Mouse (Mus musculus) lung, postnatal 0 days (tissue): ENCODE measurements around the gene Fzd7.

ENCODE experiments used
- CTCF ChIP-seq: IDR thresholded peaks from 2 replicates; pipeline ENCODE4 v1.5.1; 2016; ENCODE audit warnings: antibody characterized with exemption, mild to moderate bottlenecking
- EP300 ChIP-seq: IDR thresholded peaks from 2 replicates; pipeline ENCODE4 v1.6.1; 2016; ENCODE audit warnings: antibody characterized with exemption, mild to moderate bottlenecking, control low read depth

GRCm38 (mm10) chr1:59516026-59516917 is 34.0 kb downstream of the Fzd7 start, which contains the start of gene Gm973:
- no peak for TF ChIP-seq CTCF
- TF ChIP-seq EP300 = peak; percentile 63
